Mouse (Mus musculus) hindbrain, embryonic 14.5 days (tissue): ENCODE measurements around the gene Senp2. TPM values are rescaled to one million over a fixed set of nuclear protein-coding genes. Genes with fewer than 3 reads are reported as not detected.

Source experiments
- ATAC-seq: fragments of 200-750 bp; cut with Nextera tagmentation; 2 replicates; pipeline ENCODE4 v1.8.0; 2017; ENCODE audit warnings: moderate number of reproducible peaks, mild to moderate bottlenecking, moderate TSS enrichment, moderate library complexity; ENCODE audit not compliant: low FRiP score
- DNase-seq: peaks from one replicate; pipeline ENCODE4 v3.0.0-alpha.2; 2015; ENCODE audit warnings: low spot score
- H3K27ac ChIP-seq: fragments of 300-500 bp; sonication (generic); 2 replicates; pipeline ENCODE4 v1.5.1; 2014; ENCODE audit warnings: mild to moderate bottlenecking, moderate library complexity
- H3K27me3 ChIP-seq: fragments of 300-500 bp; sonication (generic); 2 replicates; pipeline ENCODE4 v1.6.1; 2014; ENCODE audit warnings: mild to moderate bottlenecking, low read length, mixed read lengths; ENCODE audit not compliant: control insufficient read depth, insufficient read depth
- H3K36me3 ChIP-seq: fragments of 300-500 bp; sonication (generic); replicated peaks from 2 replicates; pipeline ENCODE4 v1.6.1; 2014; ENCODE audit not compliant: control insufficient read depth, insufficient read depth
- H3K4me1 ChIP-seq: fragments of 300-500 bp; sonication (generic); replicated peaks from 2 replicates; pipeline ENCODE4 v1.6.1; 2014; ENCODE audit warnings: antibody characterized with exemption, low read length, mixed read lengths; ENCODE audit not compliant: control insufficient read depth, insufficient read depth
- H3K4me2 ChIP-seq: fragments of 300-500 bp; sonication (generic); replicated peaks from 2 replicates; pipeline ENCODE4 v1.6.1; 2014; ENCODE audit warnings: mild to moderate bottlenecking, moderate library complexity
- H3K4me3 ChIP-seq: fragments of 300-500 bp; sonication (generic); replicated peaks from 2 replicates; pipeline ENCODE4 v1.5.1; 2014; ENCODE audit warnings: mild to moderate bottlenecking, low read length
- H3K9ac ChIP-seq: fragments of 300-500 bp; sonication (generic); 2 replicates; pipeline ENCODE4 v1.6.1; 2014
- H3K9me3 ChIP-seq: fragments of 300-500 bp; sonication (generic); 2 replicates; pipeline ENCODE4 v1.6.1; 2016; ENCODE audit warnings: low read length; ENCODE audit not compliant: control insufficient read depth
- WGBS: fragments of 180-500 bp; shearing (Covaris S2); extraction: QIAGEN DNeasy Blood & Tissue Kit; methylation state at CpG from one replicate; pipeline ENCODE4 v1.1.7; 2014; 5-methylcytosine and 5-hydroxymethylcytosine counted together
- polyA plus RNA-seq: library from polyadenylated mRNA; unstranded; fragments of >200 nt; fragmentation: Nextera tagmentation; extraction: Ambion mirVana; gene quantifications from 2 replicates; pipeline ENCODE4 v1.2.1, GENCODE M21; 2014

Gene Senp2
- polyA plus RNA-seq, 1 experiment from 2014 or later, result 52.2 TPM

DNA sequence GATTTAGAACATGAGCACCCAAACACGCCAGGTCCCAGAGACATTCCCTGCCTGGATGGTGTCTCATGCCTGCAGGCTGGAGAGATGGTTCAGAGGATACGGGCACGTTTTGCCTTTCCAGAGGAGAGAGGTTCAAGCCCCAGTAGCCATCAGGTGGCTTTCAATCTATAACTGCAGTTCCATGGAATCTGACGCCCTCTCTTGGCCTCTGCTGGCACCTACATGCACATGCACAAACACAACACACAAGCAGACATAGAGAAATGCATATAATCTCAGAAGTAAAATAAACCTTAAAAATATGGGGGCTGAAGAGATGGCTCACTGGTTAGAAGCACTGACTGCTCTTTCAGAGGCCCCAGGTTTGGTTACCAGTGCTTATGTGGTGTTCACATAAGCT lies 8.1 kb upstream of the Senp2 start:
- no peaks in the 10 kb centered on the region for H3K27me3 ChIP-seq
- WGBS, result 65% methylated on average over 4 of the region's 4 CpGs

DNA sequence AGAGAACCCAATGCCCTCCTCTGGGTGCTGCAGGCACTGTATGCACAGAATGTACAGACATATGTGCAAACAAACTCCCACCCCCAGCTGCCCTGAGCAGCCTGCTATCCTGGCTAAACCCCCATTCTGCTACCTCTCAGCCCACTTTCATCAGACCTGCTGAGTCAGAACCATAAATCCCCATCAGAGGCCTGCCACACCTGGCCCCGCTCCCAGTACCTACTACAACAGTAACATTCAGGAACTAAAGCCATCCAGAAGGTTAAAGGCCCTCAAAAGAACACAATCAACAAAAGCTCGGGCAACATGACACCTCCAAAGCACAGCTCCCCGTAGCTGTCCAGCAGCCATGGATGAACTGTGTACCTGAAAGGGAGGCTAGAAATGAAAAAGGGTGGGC lies 7.7 kb upstream of the Senp2 start:
- H3K4me1 ChIP-seq, result no peaks in the 10 kb centered on the region
- ATAC-seq (no peak), DNase-seq (no peak)
- no peak overlapping the region for H3K4me2 ChIP-seq
- H3K9me3 ChIP-seq, result no peaks in the 10 kb centered on the region
- H3K4me3 ChIP-seq, result no peak overlapping the region
- 70% methylated on average over 3 of the region's 3 CpGs for WGBS
- no peaks in the 10 kb centered on the region for H3K27me3 ChIP-seq
- no peak overlapping the region for H3K27ac ChIP-seq
- H3K36me3 ChIP-seq, result no peaks in the 10 kb centered on the region
- H3K9ac ChIP-seq, result no peak overlapping the region

More for the DNA sequence above, 8.1 kb upstream of the Senp2 start:
- no peak for ATAC-seq
- no peak for DNase-seq
- no peaks in the 10 kb centered on the region for H3K36me3 ChIP-seq
- no peak overlapping the region for H3K4me3 ChIP-seq
- no peaks in the 10 kb centered on the region for H3K4me1 ChIP-seq
- no peaks in the 10 kb centered on the region for H3K9me3 ChIP-seq
- H3K27ac ChIP-seq, result no peak overlapping the region
- no peak overlapping the region for H3K4me2 ChIP-seq
- no peak overlapping the region for H3K9ac ChIP-seq

DNA sequence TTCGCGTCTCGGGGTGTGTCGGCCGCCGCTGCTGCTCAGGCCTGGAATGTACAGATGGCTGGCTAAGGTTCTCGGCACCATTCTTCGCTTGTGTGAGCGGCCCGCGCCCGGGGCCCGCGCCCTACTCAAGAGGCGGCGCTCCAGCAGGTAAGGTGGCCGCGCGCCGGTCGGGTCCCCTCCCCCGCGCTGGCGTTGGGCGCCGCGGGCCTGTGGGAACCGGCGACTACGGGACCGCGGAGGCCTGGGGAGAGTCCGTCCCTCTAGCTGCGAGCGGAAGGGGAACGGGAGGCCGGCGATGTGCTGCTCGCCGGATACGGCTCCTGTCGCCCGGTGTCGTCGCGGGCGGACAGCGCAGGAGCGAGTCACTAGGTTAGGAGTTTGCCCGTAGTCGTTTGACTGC lies 312 bp downstream of the Senp2 start:
- Histone ChIP-seq H3K4me2 (peak overlapping the region; percentile 80), H3K36me3 (no peaks in the 10 kb centered on the region), H3K9me3 (no peaks in the 10 kb centered on the region), H3K27ac (peak overlapping the region; percentile 84), H3K4me1 (peaks cover 12% of the 10 kb centered on the region), H3K9ac (peak overlapping the region; percentile 86), H3K27me3 (no peaks in the 10 kb centered on the region), H3K4me3 (peak overlapping the region; percentile 97)
- ATAC-seq (peak; percentile 67), DNase-seq (no peak)
- under 1% methylated on average over 50 of the region's 51 CpGs for WGBS

DNA sequence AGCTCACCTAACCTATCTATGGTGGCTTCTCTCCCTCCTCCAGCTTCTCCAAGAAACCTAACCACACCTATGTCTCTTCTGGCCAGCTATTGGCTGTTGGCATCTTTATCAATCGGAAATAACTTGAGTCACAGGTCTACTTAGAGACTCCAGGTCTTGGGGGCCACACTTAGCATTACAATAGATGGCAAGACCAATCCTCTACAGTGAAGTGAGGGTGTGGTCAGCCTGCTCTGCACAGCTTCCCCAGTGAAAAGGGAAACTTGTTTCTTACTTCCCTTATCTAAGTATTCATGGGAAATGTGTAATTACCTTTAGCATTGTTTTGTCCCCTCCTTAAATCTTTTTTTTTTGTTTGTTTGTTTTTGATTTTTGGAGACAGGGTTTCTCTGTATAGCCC lies 6.3 kb downstream of the Senp2 start:
- 93% methylated on average over 1 of the region's 1 CpGs for WGBS
- Histone ChIP-seq H3K27ac (no peak overlapping the region), H3K4me1 (no peaks in the 10 kb centered on the region), H3K27me3 (no peaks in the 10 kb centered on the region), H3K36me3 (peaks cover 54% of the 10 kb centered on the region), H3K9me3 (no peaks in the 10 kb centered on the region), H3K4me3 (no peak overlapping the region), H3K4me2 (no peak overlapping the region), H3K9ac (no peak overlapping the region)
- ATAC-seq (no peak), DNase-seq (no peak)

DNA sequence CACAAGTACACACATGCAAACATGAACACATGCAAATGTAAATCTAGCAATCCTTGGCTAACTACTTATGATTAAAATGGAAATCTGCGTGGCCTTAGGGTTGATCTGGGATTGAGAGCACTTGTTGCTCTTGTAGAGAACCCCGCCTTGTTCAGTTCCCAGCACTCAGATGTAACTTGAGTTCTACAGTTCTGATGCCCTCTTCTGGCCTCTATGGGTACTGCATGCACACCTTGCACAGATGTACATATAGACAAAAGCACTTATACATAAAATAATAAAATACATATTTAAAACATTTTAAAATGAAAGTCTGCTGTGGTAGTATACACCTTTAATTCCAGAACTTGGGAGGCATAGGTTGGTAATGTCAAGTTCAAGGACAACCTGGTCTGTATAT lies 12.8 kb downstream of the Senp2 start:
- H3K27me3 ChIP-seq, result no peaks in the 10 kb centered on the region
- H3K9ac ChIP-seq, result no peak overlapping the region
- H3K9me3 ChIP-seq, result no peaks in the 10 kb centered on the region
- peaks cover 83% of the 10 kb centered on the region for H3K36me3 ChIP-seq
- H3K4me3 ChIP-seq, result no peak overlapping the region
- H3K4me2 ChIP-seq, result no peak overlapping the region
- H3K4me1 ChIP-seq, result no peaks in the 10 kb centered on the region
- no peak overlapping the region for H3K27ac ChIP-seq
- ATAC-seq (no peak), DNase-seq (no peak)
- 95% methylated on average over 2 of the region's 2 CpGs for WGBS

DNA sequence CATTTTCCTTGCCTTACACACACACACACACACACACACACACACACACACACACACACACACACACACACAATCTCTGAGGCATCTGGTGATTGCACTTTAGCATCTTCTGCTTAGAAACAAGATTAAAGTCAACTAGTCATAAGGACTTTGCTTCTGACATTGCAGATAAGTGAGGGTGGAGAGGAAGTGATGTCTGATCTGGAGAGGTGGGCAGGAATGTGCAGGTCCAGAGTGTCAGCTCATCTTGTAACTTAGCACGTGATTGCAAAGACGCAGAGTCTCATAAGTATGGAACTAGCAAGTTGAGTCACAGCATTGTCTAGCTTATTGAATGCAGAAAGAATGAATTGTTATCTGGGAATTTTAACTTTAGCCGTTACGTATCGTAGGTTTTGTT lies 18.2 kb downstream of the Senp2 start:
- H3K4me2 ChIP-seq, result no peak overlapping the region
- ATAC-seq (no peak), DNase-seq (no peak)
- no peak overlapping the region for H3K9ac ChIP-seq
- no peaks in the 10 kb centered on the region for H3K9me3 ChIP-seq
- no peak overlapping the region for H3K27ac ChIP-seq
- H3K36me3 ChIP-seq, result peaks cover 91% of the 10 kb centered on the region
- H3K27me3 ChIP-seq, result no peaks in the 10 kb centered on the region
- no peak overlapping the region for H3K4me3 ChIP-seq
- no peaks in the 10 kb centered on the region for H3K4me1 ChIP-seq
- WGBS, result 98% methylated on average over 5 of the region's 5 CpGs

DNA sequence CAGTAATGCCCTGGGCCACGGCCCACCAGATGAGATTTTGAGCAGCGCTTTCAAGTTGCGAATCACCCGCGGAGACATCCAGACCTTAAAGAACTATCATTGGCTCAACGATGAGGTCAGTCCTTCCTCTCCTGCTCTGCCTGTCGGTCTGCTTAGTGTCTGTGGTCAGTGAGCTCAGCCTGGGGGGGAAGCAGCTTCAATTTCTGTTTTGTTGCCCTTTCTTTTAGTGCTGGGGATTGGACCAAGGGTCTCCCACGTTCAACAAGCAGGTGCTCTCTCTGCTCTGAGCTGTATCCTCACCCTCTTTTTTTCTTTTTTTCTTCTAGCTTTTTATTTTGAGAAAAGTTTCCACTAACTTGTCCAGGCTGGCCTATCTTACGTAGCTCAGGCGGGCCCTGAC lies 29.3 kb downstream of the Senp2 start:
- H3K36me3 ChIP-seq, result peaks cover 63% of the 10 kb centered on the region
- no peaks in the 10 kb centered on the region for H3K4me1 ChIP-seq
- no peak overlapping the region for H3K27ac ChIP-seq
- ATAC-seq (no peak), DNase-seq (no peak)
- H3K4me3 ChIP-seq, result no peak overlapping the region
- H3K9me3 ChIP-seq, result no peaks in the 10 kb centered on the region
- no peaks in the 10 kb centered on the region for H3K27me3 ChIP-seq
- 91% methylated on average over 10 of the region's 10 CpGs for WGBS
- no peak overlapping the region for H3K9ac ChIP-seq
- no peak overlapping the region for H3K4me2 ChIP-seq

DNA sequence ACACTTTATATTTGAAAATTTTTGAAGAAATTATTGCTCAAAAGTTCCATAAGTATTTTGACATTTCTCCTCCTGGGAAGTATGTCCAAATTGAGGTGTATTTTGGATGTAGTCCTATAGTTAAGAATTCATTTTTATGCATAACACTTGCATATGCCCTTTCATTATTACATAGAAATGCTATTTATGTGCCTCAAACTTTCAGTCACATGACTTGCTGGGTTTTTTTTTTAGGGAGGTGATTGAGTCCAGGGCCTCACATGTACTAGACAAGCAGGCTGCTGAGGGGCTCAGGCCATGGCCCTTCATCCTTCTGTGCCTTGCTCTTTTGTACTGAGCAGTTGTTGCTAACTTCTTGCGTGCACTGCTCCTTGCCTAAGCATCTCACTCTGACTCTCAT lies 30.7 kb downstream of the Senp2 start:
- H3K9ac ChIP-seq, result no peak overlapping the region
- H3K27me3 ChIP-seq, result no peaks in the 10 kb centered on the region
- 88% methylated on average over 1 of the region's 1 CpGs for WGBS
- DNase-seq (no peak), ATAC-seq (no peak)
- no peak overlapping the region for H3K27ac ChIP-seq
- no peak overlapping the region for H3K4me3 ChIP-seq
- peaks cover 77% of the 10 kb centered on the region for H3K36me3 ChIP-seq
- H3K4me2 ChIP-seq, result no peak overlapping the region
- H3K9me3 ChIP-seq, result no peaks in the 10 kb centered on the region
- H3K4me1 ChIP-seq, result no peaks in the 10 kb centered on the region

DNA sequence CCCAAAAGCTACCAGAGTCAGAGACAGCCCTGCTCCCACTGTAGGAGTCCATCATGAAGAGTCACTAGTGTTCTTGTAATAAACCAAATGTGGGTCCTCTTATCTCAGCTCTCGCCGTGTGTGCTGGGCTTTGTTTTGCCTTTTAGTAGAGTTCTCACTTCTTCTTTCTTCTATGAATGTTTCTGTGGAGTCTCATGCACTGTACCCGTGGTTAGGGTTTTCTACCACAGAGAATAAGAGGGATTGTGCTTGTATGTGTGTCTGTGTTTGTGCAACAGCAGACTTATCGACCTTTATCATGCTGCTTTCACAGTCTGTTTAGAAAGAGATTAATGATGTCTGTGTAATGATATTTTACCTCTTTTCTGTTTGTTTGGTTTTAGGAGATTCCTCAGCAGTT lies 34.5 kb downstream of the Senp2 start:
- Histone ChIP-seq H3K27ac (no peak overlapping the region), H3K9ac (no peak overlapping the region), H3K27me3 (no peaks in the 10 kb centered on the region), H3K36me3 (peaks cover 86% of the 10 kb centered on the region), H3K4me2 (no peak overlapping the region), H3K4me1 (no peaks in the 10 kb centered on the region), H3K9me3 (no peaks in the 10 kb centered on the region), H3K4me3 (no peak overlapping the region)
- no peak for ATAC-seq
- 92% methylated on average over 4 of the region's 4 CpGs for WGBS
- DNase-seq, result no peak

DNA sequence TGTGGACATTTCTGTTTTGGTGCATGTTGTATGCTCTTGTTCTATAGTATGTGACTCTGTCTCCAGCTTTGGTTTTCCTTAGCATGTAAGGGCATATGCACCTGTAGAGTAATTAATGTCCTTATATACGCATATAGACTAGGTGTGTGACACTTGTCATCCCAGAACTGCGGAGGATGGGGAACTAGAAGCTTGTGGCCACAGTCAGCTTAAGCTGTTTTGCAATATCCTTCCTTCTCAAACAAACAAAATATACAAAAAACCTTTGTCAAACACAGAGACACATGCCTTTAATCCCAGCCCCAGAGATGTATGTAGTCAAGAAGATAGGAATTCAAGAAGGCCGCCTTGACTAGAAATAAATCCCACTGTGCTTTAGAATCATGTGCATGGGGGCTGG lies 36.6 kb downstream of the Senp2 start:
- WGBS, result 96% methylated on average over 3 of the region's 3 CpGs
- peaks cover 71% of the 10 kb centered on the region for H3K36me3 ChIP-seq

More for the DNA sequence above, 36.6 kb downstream of the Senp2 start:
- no peaks in the 10 kb centered on the region for H3K9me3 ChIP-seq
- H3K4me1 ChIP-seq, result no peaks in the 10 kb centered on the region
- H3K27me3 ChIP-seq, result no peaks in the 10 kb centered on the region
- H3K27ac ChIP-seq, result no peak overlapping the region
- no peak overlapping the region for H3K9ac ChIP-seq
- no peak overlapping the region for H3K4me2 ChIP-seq
- ATAC-seq, result no peak
- no peak for DNase-seq
- no peak overlapping the region for H3K4me3 ChIP-seq
